Mouse (Mus musculus): ENCODE results near the gene Gm45713. TPM values are rescaled to one million over a fixed set of nuclear protein-coding genes. Genes with fewer than 3 reads are reported as not detected.
"Not testable (repeated sequence)": the region's sequence is repeated elsewhere in the genome, so short reads cannot be mapped to it uniquely, and the experiment has no call there.

Gene Gm45713
- polyA plus RNA-seq, 1 experiment: 0.16 TPM

DNA sequence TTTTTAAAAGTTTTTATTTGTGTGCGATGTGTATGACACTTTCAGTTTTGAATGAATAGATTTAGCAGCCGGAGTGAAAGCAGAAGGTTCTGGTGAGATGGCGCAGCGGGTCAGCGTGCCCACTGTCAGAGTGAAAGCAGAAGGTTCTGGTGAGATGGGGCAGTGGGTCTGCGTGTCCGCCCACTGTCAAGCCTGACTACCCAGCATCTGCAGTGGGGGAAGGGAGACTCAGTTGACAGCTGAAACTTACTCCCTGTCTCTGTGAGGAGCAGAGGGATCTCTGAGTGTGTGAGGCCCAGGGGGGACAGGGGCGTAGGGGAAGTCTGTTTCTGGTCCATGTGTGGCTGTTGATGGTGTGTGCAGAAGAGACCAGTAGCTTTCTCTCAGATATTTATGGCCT lies 18.5 kb downstream of the Gm45713 start:
- DNase-seq: no peak
- whole genome bisulfite sequencing: 72% methylated on average over 8 of the region's 8 CpGs
- peaks cover 2% of the 10 kb centered on the region; the same call in 1 of the 2 replicates for H3K4me1 ChIP-seq (ENCODE audit: control insufficient read depth, insufficient read depth, low read length)
- H3K4me3 ChIP-seq (replicated peaks; ENCODE audit: insufficient read depth, low read depth, low read length): no peak overlapping the region
- no peaks in the 10 kb centered on the region for H3K27me3 ChIP-seq (ENCODE audit: control insufficient read depth, insufficient read depth, low read length)
- no peak overlapping the region for H3K27ac ChIP-seq (ENCODE audit: insufficient read depth, low read length)
- no peak for TF ChIP-seq CTCF (IDR thresholded peaks at IDR 0.05; ENCODE audit: borderline replicate concordance, insufficient read depth, low read depth, low read length)
- TF ChIP-seq POLR2A (IDR thresholded peaks at IDR 0.05; ENCODE audit: borderline replicate concordance, insufficient read depth, low read length): no peak

DNA sequence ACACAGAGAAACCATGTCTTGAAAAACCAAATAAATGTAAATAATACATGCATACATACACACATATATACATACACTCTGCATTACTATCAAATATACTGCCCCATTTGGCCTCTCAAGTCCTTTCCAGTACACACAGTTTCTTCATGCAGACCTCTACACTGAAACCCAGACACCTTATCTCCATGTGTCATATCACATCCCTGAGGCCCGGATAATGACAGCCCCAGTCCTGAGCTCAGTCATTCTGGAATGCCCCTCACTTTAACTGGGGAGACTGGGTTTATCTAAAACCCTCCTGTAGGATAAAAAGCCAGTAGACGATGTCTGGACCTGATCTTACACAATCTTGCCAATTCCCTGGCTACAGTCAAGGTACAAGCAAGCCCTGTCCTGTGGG lies 22.6 kb downstream of the Gm45713 start:
- Histone ChIP-seq H3K4me1 (ENCODE audit: control insufficient read depth, insufficient read depth, low read length) (no peaks in the 10 kb centered on the region), H3K27ac (ENCODE audit: insufficient read depth, low read length) (no peak overlapping the region), H3K27me3 (ENCODE audit: control insufficient read depth, insufficient read depth, low read length) (no peaks in the 10 kb centered on the region), H3K4me3 (replicated peaks; ENCODE audit: insufficient read depth, low read depth, low read length) (no peak overlapping the region)
- no peak for DNase-seq
- WGBS: 83% methylated on average over 2 of the region's 2 CpGs
- no peak for TF ChIP-seq CTCF (IDR thresholded peaks at IDR 0.05; ENCODE audit: borderline replicate concordance, insufficient read depth, low read depth, low read length)
- no peak for TF ChIP-seq POLR2A (IDR thresholded peaks at IDR 0.05; ENCODE audit: borderline replicate concordance, insufficient read depth, low read length)

DNA sequence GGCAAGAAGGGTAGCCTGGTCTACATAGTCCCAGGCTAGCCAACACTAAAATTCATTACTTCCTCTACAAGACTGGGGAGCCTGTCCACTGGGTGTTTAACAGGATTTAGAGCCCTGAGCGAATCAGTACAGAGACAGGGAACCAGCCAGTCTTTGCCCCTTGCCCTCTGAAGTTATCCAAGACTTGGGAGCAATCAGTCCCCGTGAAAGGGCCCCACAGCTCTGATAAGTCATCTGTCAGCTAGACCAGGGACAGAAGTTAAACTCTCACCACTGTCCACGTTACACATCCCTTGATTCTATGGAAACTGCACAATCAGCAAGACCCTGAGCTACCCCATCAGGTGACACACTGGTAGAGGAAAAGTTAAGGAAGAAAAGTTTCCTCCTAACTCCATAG lies 23.5 kb downstream of the Gm45713 start:
- Histone ChIP-seq H3K27ac (ENCODE audit: insufficient read depth, low read length) (no peak overlapping the region), H3K4me3 (replicated peaks; ENCODE audit: insufficient read depth, low read depth, low read length) (no peak overlapping the region), H3K4me1 (ENCODE audit: control insufficient read depth, insufficient read depth, low read length) (no peaks in the 10 kb centered on the region), H3K27me3 (ENCODE audit: control insufficient read depth, insufficient read depth, low read length) (no peaks in the 10 kb centered on the region)
- TF ChIP-seq CTCF (IDR thresholded peaks at IDR 0.05; ENCODE audit: borderline replicate concordance, insufficient read depth, low read depth, low read length) (no peak), POLR2A (IDR thresholded peaks at IDR 0.05; ENCODE audit: borderline replicate concordance, insufficient read depth, low read length) (no peak)
- WGBS: 64% methylated on average over 3 of the region's 3 CpGs
- DNase-seq: no peak

DNA sequence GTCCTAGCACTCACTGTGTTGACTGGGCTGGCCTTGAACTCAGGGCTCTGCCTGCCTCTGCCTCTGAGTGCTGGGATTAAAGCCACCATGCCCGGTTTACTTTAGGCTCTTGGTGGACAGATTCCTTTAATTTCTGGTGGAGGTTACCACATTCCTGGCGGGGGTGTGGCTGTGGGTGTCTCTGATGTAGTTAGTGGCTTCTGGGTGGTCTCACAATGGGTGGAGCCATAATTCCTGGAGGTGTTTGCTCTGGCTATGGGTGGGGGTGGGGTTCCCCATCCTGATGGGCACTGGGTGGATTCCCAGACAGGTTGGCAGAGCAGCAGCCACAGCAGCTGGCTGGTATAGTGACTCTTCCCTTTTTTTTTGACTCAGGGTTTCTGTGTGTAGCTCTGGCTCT lies 24.1 kb downstream of the Gm45713 start:
- no peak for TF ChIP-seq POLR2A (IDR thresholded peaks at IDR 0.05; ENCODE audit: borderline replicate concordance, insufficient read depth, low read length)
- TF ChIP-seq CTCF (IDR thresholded peaks at IDR 0.05; ENCODE audit: borderline replicate concordance, insufficient read depth, low read depth, low read length): no peak
- Histone ChIP-seq H3K4me1 (ENCODE audit: control insufficient read depth, insufficient read depth, low read length) (no peaks in the 10 kb centered on the region), H3K27me3 (ENCODE audit: control insufficient read depth, insufficient read depth, low read length) (no peaks in the 10 kb centered on the region), H3K27ac (ENCODE audit: insufficient read depth, low read length) (no peak overlapping the region), H3K4me3 (replicated peaks; ENCODE audit: insufficient read depth, low read depth, low read length) (no peak overlapping the region)
- WGBS: 65% methylated on average over 2 of the region's 2 CpGs
- no peak for DNase-seq

DNA sequence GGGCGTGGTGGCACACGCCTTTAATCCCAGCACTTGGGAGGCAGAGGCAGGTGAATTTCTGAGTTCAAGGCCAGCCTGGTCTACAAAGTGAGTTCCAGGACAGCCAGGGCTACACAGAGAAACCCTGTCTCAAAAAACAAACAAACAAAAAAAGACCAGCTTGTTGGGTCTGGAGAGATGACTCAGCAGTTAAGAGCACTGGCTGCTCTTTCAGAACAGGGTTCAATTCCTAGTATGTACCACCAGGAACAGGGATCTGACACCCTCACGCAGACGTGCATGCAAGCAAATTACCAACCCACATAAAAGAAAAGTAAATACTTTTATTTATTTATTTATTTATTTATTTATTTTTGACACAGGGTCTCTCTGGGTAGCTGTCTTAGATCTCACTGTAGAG lies 25.9 kb downstream of the Gm45713 start:
- H3K27me3 ChIP-seq (ENCODE audit: control insufficient read depth, insufficient read depth, low read length); H3K27ac ChIP-seq (ENCODE audit: insufficient read depth, low read length); H3K4me1 ChIP-seq (ENCODE audit: control insufficient read depth, insufficient read depth, low read length); DNase-seq; H3K4me3 ChIP-seq (replicated peaks; ENCODE audit: insufficient read depth, low read depth, low read length): not testable (repeated sequence)
- 94% methylated on average over 4 of the region's 4 CpGs for WGBS

DNA sequence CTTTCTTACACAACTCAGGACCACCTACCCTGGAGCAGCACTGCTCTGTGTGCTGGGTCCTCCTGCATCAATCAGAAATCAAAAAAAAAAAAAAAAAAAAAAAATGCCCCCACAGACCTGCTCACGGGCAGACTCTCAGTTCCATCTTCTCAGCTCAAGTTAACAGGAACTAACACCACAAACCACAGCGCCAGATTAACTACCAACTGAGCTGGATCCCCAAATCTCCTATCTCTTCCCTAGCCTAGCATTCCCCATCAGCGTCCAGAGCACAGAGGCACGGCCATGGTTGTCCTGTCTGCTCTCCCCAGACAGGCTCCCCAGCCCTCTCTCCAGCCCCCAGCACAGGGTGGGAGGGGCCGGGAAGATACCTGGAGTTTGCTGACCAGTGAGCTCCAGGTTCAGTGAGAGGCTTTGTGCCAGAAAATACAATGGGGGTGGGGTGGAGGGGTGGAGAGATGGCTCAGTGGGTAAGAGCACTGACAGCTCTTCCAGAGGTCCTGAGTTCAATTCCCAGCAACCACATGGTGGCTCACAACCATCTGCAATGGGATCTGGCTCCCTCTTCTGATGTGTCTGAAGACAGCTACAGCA lies 28.9 kb downstream of the Gm45713 start:
- DNase-seq: no peak
- Histone ChIP-seq H3K4me3 (replicated peaks; ENCODE audit: insufficient read depth, low read depth, low read length) (no peak overlapping the region), H3K27ac (ENCODE audit: insufficient read depth, low read length) (no peak overlapping the region), H3K4me1 (ENCODE audit: control insufficient read depth, insufficient read depth, low read length) (peaks cover 3% of the 10 kb centered on the region; the same call in 1 of the 2 replicates), H3K27me3 (ENCODE audit: control insufficient read depth, insufficient read depth, low read length) (no peaks in the 10 kb centered on the region)
- TF ChIP-seq CTCF (IDR thresholded peaks at IDR 0.05; ENCODE audit: borderline replicate concordance, insufficient read depth, low read depth, low read length): no peak
- TF ChIP-seq POLR2A (IDR thresholded peaks at IDR 0.05; ENCODE audit: borderline replicate concordance, insufficient read depth, low read length): no peak
- 49% methylated on average over 5 of the region's 5 CpGs for WGBS

DNA sequence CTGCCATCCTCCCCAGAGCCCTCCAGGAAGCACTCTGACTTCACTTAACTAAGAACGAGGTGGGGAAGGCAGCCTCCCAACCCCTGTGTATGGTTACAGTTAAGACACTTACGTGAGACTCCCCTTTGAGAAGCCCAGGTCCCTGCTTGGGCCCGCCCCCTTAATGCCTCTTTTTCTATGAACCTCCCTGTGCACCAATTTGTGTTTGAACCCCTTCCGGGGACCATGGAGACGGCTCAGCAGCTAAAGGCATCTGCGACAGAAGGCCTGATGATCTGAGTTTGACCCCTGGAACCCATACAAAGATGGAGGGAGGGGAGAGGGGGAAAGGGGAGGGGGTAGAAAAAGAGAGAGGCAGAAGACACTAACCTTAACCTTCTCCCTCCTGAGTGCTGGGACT lies 29.6 kb downstream of the Gm45713 start:
- 38% methylated on average over 6 of the region's 6 CpGs for WGBS
- Histone ChIP-seq H3K27ac (ENCODE audit: insufficient read depth, low read length) (no peak overlapping the region), H3K4me3 (replicated peaks; ENCODE audit: insufficient read depth, low read depth, low read length) (no peak overlapping the region), H3K4me1 (ENCODE audit: control insufficient read depth, insufficient read depth, low read length) (peaks cover 3% of the 10 kb centered on the region; the same call in 1 of the 2 replicates), H3K27me3 (ENCODE audit: control insufficient read depth, insufficient read depth, low read length) (no peaks in the 10 kb centered on the region)
- TF ChIP-seq POLR2A (IDR thresholded peaks at IDR 0.05; ENCODE audit: borderline replicate concordance, insufficient read depth, low read length) (no peak), CTCF (IDR thresholded peaks at IDR 0.05; ENCODE audit: borderline replicate concordance, insufficient read depth, low read depth, low read length) (no peak)
- DNase-seq: no peak

DNA sequence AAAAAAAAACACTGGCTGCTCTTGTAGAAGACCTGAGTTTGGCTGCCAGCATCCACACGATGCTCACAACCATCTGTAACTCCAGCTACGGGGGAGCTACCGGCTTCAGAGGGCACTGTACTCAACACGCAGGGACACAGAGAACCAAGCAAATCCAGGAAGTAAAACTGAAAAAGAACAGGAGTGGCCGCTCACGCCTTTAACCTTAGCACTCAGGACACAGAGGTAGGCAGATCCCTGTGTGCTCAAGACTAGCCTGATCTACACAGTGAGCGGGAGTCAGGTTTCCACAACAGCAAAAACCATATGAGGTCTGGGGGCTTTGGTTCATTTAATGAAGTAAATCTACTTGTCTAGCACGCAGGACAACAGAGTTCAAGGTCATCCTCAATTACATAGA lies 30.5 kb downstream of the Gm45713 start:
- WGBS: 68% methylated on average over 8 of the region's 8 CpGs
- Histone ChIP-seq H3K4me1 (ENCODE audit: control insufficient read depth, insufficient read depth, low read length) (peaks cover 3% of the 10 kb centered on the region; the same call in 1 of the 2 replicates), H3K27ac (ENCODE audit: insufficient read depth, low read length) (no peak overlapping the region), H3K4me3 (replicated peaks; ENCODE audit: insufficient read depth, low read depth, low read length) (no peak overlapping the region), H3K27me3 (ENCODE audit: control insufficient read depth, insufficient read depth, low read length) (no peaks in the 10 kb centered on the region)
- TF ChIP-seq POLR2A (IDR thresholded peaks at IDR 0.05; ENCODE audit: borderline replicate concordance, insufficient read depth, low read length) (no peak), CTCF (IDR thresholded peaks at IDR 0.05; ENCODE audit: borderline replicate concordance, insufficient read depth, low read depth, low read length) (no peak)
- DNase-seq: no peak
